Mouse (Mus musculus) testis, adult 2 months (tissue): ENCODE results near the gene 2310034G01Rik. TPM values are rescaled to one million over a fixed set of nuclear protein-coding genes. Genes with fewer than 3 reads are reported as not detected.

Source experiments
- H3K27ac ChIP-seq: fragments of 200-500 bp; 2 replicates; pipeline ENCODE4 v1.5.1; 2012; ENCODE audit warnings: low read depth, low read length; ENCODE audit not compliant: control insufficient read depth, insufficient read depth
- H3K27me3 ChIP-seq: fragments of 200-500 bp; 2 replicates; pipeline ENCODE4 v1.6.1; 2012; ENCODE audit warnings: mild to moderate bottlenecking, low read length, moderate library complexity; ENCODE audit not compliant: control insufficient read depth, insufficient read depth
- H3K36me3 ChIP-seq: fragments of 200-500 bp; 2 replicates; pipeline ENCODE4 v1.6.1; 2012; ENCODE audit warnings: mild to moderate bottlenecking, low read length; ENCODE audit not compliant: control insufficient read depth, insufficient read depth
- H3K4me1 ChIP-seq: fragments of 200-500 bp; 2 replicates; pipeline ENCODE4 v1.6.1; 2012; ENCODE audit warnings: low read length; ENCODE audit not compliant: control insufficient read depth, insufficient read depth
- H3K4me3 ChIP-seq: fragments of 200-500 bp; 2 replicates; pipeline ENCODE4 v1.5.1; 2012; ENCODE audit warnings: low read depth, mild to moderate bottlenecking, low read length, moderate library complexity, mixed read lengths; ENCODE audit not compliant: control insufficient read depth
- CTCF ChIP-seq: fragments of 200-500 bp; IDR thresholded peaks from 2 replicates; pipeline ENCODE4 v1.5.1; 2012; ENCODE audit warnings: low read depth, mild to moderate bottlenecking, inconsistent platforms, low read length, moderate library complexity; ENCODE audit not compliant: control insufficient read depth, insufficient read depth, insufficient replicate concordance
- POLR2A ChIP-seq: fragments of 200-500 bp; IDR thresholded peaks from 2 replicates; pipeline ENCODE4 v1.6.1; 2012; ENCODE audit warnings: low read depth, mild to moderate bottlenecking, inconsistent platforms, low read length, moderate library complexity; ENCODE audit not compliant: control insufficient read depth
- polyA plus RNA-seq: library from polyadenylated mRNA; depleted of rRNA; stranded (reverse); fragments of >200 nt; gene quantifications from 2 replicates; pipeline ENCODE4 v1.2.3, GENCODE M21; 2012

2310034G01Rik gene
- polyA plus RNA-seq, 1 experiment = 0.49 TPM

DNA sequence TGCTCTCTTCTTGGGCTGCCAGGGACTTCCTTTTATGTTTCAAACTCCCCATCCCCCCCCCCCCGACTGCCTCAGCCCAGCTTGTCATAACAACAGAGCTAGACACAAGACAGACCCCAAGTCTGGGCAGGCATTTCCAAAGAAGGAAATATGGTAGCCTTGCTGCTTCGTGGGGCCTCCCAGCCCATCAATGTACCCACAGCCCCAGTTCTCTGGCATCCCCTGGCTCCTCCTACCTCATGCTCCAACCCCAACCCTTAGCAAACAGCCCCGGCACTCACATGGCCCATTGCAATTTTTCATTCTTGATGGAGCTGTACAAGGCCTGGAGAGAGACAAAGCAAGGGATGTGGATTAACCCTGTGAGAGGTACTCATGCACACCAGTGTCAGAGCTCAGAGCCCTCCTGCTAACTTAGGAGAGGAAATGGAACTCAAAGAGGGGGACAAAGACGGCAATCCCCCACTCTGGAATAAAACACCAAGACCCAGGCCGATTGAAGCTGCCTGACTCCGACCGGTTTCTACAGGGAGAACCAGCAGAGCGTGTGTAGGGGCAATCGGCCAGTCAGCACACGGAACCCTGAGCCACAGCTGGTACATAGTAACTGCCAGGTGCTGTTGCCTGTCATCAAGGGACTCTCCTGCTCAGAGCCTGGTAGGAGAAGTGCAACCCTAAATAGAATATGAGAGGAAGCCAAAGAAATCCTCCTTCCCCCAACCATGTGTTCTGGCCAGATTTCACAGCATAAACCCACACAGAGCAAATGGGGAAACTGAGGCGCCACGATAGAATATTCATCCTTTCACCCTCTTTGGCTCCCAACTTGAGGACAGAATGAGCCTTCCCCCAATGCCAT lies 34.1 kb downstream of the 2310034G01Rik start:
- Histone ChIP-seq H3K4me3 (no peak overlapping the region), H3K36me3 (no peaks in the 10 kb centered on the region), H3K4me1 (peaks cover 23% of the 10 kb centered on the region), H3K27ac (no peak overlapping the region), H3K27me3 (peaks cover 3% of the 10 kb centered on the region; the same call in 1 of the 2 replicates)
- no peak for TF ChIP-seq CTCF
- TF ChIP-seq POLR2A = no peak

DNA sequence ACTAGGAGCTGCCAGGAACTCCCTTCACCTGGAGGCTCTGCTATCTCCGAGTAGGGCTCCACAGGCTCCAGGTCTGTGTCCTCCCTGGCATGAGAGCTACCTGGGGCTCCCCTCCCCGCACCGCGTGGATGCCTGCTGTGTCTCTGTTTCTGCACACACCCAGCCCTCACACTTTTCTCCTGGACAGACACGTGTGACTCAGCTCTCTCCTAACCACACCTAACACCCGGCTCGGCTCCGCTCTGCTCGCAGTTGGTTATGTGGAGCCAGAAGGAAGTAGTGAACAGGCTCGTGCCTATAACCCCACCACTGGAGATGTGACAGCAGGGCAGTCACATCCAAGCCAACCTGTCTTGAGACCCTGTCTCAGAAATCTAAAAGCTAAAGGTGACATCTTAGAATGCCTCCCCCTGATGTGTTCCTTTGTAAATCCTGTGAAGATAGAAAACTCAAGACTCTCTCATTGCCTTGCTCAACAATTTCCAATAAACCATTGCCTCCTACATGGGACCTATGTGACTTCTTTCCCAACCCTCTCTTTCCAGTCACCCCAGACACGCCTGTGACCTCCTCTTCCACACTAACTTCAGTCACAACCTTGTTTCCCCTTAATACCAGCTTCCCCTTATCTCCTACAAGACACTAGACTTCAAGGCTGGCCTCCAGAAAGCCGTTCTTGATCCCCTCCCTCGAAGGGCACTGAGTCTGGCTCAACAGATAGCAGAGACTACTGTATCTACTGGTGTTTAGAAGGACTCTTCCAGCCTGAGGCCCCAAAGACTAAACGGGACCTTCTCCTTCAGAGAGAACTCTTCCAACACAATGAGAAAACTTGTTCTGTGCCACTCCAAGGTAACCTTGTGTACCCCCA lies 35.0 kb downstream of the 2310034G01Rik start:
- Histone ChIP-seq H3K36me3 (no peaks in the 10 kb centered on the region), H3K27ac (no peak overlapping the region), H3K27me3 (peaks cover 3% of the 10 kb centered on the region; the same call in 1 of the 2 replicates), H3K4me3 (no peak overlapping the region), H3K4me1 (peaks cover 26% of the 10 kb centered on the region)
- no peak for TF ChIP-seq POLR2A

DNA sequence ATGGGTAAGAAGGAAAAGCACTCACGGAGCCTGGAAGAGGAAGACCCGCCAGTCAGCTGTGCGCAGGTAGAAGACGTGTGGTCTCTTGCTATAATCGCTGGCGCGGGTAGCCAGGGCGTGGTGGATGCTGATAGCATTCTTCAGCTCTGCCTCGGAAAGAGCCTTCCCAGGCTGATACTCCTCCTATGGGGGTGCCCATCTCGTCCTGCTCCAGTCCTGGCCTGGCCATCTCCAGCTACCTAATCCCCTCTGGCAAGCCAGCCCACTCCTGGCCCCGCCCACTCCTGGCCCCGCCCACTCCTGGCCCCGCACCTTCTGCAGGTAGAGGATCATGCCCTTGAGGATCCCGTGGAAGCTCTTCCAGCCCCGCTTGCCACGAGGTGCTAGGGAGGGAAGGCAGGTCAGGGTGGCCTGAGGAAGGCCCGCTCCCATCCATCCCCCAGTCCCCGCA lies 35.9 kb downstream of the 2310034G01Rik start:
- Histone ChIP-seq H3K27me3 (peaks cover 3% of the 10 kb centered on the region; the same call in 1 of the 2 replicates), H3K36me3 (no peaks in the 10 kb centered on the region), H3K4me1 (peaks cover 36% of the 10 kb centered on the region), H3K27ac (no peak overlapping the region), H3K4me3 (no peak overlapping the region)
- TF ChIP-seq CTCF = no peak
- TF ChIP-seq POLR2A = no peak

DNA sequence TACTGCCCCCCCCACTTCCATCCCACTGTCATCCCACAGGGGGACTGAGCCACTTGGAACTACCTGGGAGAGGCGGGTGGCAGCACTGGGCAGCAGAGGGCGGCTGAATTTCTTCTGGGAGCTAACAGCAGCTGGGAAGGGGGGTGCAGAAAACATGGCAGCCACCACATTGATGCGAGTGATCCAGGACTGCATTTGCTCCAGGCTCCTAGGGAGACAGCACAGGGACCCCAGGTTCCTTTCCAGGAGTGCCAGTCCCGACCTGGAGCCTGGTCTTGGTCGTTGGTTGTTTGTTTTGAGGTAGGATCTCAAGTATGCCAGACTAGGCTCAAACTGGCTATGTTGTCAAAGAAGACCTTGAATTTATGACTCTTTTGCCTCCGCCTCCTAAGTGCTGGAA lies 36.5 kb downstream of the 2310034G01Rik start:
- Histone ChIP-seq H3K27me3 (peaks cover 3% of the 10 kb centered on the region; the same call in 1 of the 2 replicates), H3K4me1 (peaks cover 36% of the 10 kb centered on the region), H3K4me3 (no peak overlapping the region), H3K27ac (no peak overlapping the region), H3K36me3 (no peaks in the 10 kb centered on the region)
- no peak for TF ChIP-seq CTCF
- TF ChIP-seq POLR2A = no peak

DNA sequence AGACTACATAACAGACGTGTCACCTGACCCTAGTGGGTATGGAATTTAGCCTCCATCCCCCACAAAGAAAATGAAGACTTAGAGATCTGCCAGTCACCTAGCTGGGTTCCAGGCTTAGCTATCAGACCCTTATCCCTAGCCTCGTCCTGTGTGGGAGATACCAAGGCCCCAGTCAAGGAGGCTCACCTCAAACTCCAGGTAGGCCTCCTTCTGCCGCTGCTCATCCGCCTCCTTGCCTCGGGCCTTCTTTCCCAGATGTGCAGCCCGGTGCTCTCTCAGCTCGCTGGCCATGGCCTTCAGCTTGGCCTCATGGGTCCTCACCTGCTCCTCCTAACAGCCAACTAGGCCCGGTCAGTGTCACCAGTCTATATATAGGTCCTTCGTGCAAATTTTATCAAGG lies 37.0 kb downstream of the 2310034G01Rik start:
- TF ChIP-seq POLR2A (no peak), CTCF (no peak)
- peaks cover 3% of the 10 kb centered on the region; the same call in 1 of the 2 replicates for H3K27me3 ChIP-seq
- H3K4me1 ChIP-seq = peaks cover 38% of the 10 kb centered on the region
- no peak overlapping the region for H3K27ac ChIP-seq
- H3K36me3 ChIP-seq = no peaks in the 10 kb centered on the region
- no peak overlapping the region for H3K4me3 ChIP-seq

DNA sequence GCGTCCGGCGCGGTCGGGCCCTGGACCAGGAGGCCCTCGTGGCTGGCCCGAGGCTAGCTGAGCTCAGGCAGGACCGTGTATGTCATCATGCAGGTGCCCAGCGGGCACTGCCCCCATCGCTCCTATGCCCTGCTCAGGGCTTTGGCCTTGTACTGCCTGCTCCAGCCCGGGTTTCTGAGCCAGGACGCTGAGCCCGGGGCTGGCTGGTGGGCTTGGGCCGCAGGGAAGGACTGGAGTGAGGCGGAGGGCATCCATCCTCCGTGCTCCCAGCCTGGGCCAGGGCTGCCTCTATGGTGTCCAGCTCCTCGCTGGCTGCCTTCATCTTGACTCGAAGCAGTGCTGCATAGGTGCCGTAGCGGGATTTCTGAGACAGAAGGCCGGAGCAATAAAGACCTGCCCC lies 37.5 kb downstream of the 2310034G01Rik start:
- no peaks in the 10 kb centered on the region for H3K36me3 ChIP-seq
- TF ChIP-seq POLR2A (no peak), CTCF (no peak)
- no peak overlapping the region for H3K27ac ChIP-seq
- peaks cover 2% of the 10 kb centered on the region; the same call in 1 of the 2 replicates for H3K27me3 ChIP-seq
- H3K4me1 ChIP-seq = peaks cover 41% of the 10 kb centered on the region
- H3K4me3 ChIP-seq = no peak overlapping the region

DNA sequence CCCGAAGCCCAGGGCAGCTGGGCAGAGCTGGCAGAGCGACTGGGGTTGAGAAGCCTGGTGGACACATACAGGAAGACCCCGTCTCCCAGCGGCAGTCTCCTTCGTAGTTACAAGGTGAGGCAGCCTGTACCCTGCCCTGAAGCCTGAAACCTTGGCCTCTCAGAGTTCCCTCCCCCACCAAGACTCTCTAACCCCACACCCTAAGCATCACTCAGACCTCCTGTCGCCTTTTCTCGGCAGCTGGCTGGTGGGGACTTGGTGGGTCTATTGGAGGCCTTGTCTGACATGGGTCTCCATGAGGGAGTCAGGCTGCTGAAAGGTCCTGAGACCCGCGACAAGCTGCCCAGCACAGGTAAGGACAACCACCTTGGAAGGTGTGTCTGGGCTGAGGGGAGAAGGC lies 38.8 kb downstream of the 2310034G01Rik start:
- peaks cover 31% of the 10 kb centered on the region for H3K4me1 ChIP-seq
- TF ChIP-seq CTCF = no peak
- H3K36me3 ChIP-seq = no peaks in the 10 kb centered on the region
- H3K4me3 ChIP-seq = no peak overlapping the region
- H3K27me3 ChIP-seq = no peaks in the 10 kb centered on the region
- no peak overlapping the region for H3K27ac ChIP-seq
